Mouse (Mus musculus) embryonic facial prominence, embryonic 15.5 days (tissue): Measurements from ENCODE around the gene Esr1. TPM values are rescaled to one million over a fixed set of nuclear protein-coding genes. Genes with fewer than 3 reads are reported as not detected.

Source experiments
- ATAC-seq: fragments of 200-750 bp; cut with Nextera tagmentation; 2 replicates; pipeline ENCODE4 v1.8.0; 2017; ENCODE audit warnings: low read depth, moderate TSS enrichment; ENCODE audit not compliant: insufficient number of reproducible peaks, low FRiP score, low TSS enrichment
- H3K27ac ChIP-seq: fragments of 300-500 bp; sonication (generic); replicated peaks from 2 replicates; pipeline ENCODE4 v1.5.1; 2015; ENCODE audit warnings: mild to moderate bottlenecking, inconsistent platforms
- H3K27me3 ChIP-seq: fragments of 300-500 bp; sonication (generic); 2 replicates; pipeline ENCODE4 v1.6.1; 2015; ENCODE audit warnings: inconsistent platforms
- H3K36me3 ChIP-seq: fragments of 300-500 bp; sonication (generic); 2 replicates; pipeline ENCODE4 v1.6.1; 2015; ENCODE audit warnings: mild to moderate bottlenecking, inconsistent platforms
- H3K4me1 ChIP-seq: fragments of 300-500 bp; sonication (generic); 2 replicates; pipeline ENCODE4 v1.6.1; 2015; ENCODE audit warnings: inconsistent platforms
- H3K4me2 ChIP-seq: fragments of 300-500 bp; sonication (generic); replicated peaks from 2 replicates; pipeline ENCODE4 v1.6.1; 2015; ENCODE audit warnings: mild to moderate bottlenecking, inconsistent platforms
- H3K4me3 ChIP-seq: fragments of 300-500 bp; sonication (generic); replicated peaks from 2 replicates; pipeline ENCODE4 v1.5.1; 2015; ENCODE audit warnings: mild to moderate bottlenecking, inconsistent platforms
- H3K9ac ChIP-seq: fragments of 300-500 bp; sonication (generic); 2 replicates; pipeline ENCODE4 v1.6.1; 2015; ENCODE audit warnings: inconsistent platforms
- H3K9me3 ChIP-seq: fragments of 300-500 bp; sonication (generic); replicated peaks from 2 replicates; pipeline ENCODE4 v1.6.1; 2016; ENCODE audit warnings: inconsistent platforms
- WGBS: fragments of 180-500 bp; shearing (Covaris S2); methylation state at CpG from one replicate; pipeline ENCODE4 v1.1.7; 2015; 5-methylcytosine and 5-hydroxymethylcytosine counted together
- polyA plus RNA-seq: library from polyadenylated mRNA; unstranded; fragments of >200 nt; fragmentation: Nextera tagmentation; extraction: Ambion mirVana; gene quantifications from 2 replicates; pipeline ENCODE4 v1.2.1, GENCODE M21; 2015

Gene Esr1
- polyA plus RNA-seq, 1 experiment from 2014 or later: 0.37 TPM

DNA sequence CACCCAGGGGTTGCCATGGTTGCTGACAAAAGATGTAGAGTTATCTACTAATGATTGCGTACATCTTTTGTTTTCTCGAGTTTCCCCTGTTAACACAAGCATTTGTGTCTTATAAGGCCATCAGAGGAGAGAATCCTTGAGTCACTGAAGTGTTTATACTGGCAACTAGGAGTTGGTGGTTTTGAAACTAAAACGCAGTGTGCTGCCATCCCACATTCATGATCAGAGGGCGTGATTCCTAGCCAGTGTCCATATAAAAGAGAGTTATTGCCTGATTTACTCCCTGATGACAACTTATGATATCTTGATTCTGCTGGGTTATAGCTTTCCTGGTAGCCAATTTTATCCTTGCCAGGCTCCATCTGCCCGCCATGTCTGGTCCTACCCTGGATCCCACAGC lies 331.8 kb downstream of the Esr1 start:
- Histone ChIP-seq H3K27ac (no peak overlapping the region), H3K4me3 (no peak overlapping the region), H3K9me3 (no peaks in the 10 kb centered on the region), H3K4me1 (no peaks in the 10 kb centered on the region), H3K27me3 (no peaks in the 10 kb centered on the region), H3K9ac (no peak overlapping the region), H3K4me2 (no peak overlapping the region), H3K36me3 (no peaks in the 10 kb centered on the region)
- ATAC-seq: no peak
- WGBS: 82% methylated on average over 5 of the region's 5 CpGs

GRCm38 (mm10) chr10:4944725-4945124 lies 333.3 kb downstream of the Esr1 start:
- Histone ChIP-seq H3K9ac (no peak overlapping the region), H3K9me3 (no peaks in the 10 kb centered on the region), H3K36me3 (no peaks in the 10 kb centered on the region), H3K27ac (no peak overlapping the region), H3K27me3 (no peaks in the 10 kb centered on the region), H3K4me3 (no peak overlapping the region), H3K4me2 (no peak overlapping the region), H3K4me1 (no peaks in the 10 kb centered on the region)
- WGBS: 43% methylated on average over 2 of the region's 2 CpGs
- no peak for ATAC-seq

GRCm38 (mm10) chr10:4965768-4966167 lies 354.4 kb downstream of the Esr1 start:
- no peaks in the 10 kb centered on the region for H3K36me3 ChIP-seq
- no peaks in the 10 kb centered on the region for H3K4me1 ChIP-seq
- ATAC-seq: no peak
- no peak overlapping the region for H3K4me2 ChIP-seq
- H3K9ac ChIP-seq: no peak overlapping the region
- no peaks in the 10 kb centered on the region for H3K27me3 ChIP-seq
- no peak overlapping the region for H3K27ac ChIP-seq
- no peak overlapping the region for H3K4me3 ChIP-seq
- 45% methylated on average over 1 of the region's 1 CpGs for WGBS
- no peaks in the 10 kb centered on the region for H3K9me3 ChIP-seq

DNA sequence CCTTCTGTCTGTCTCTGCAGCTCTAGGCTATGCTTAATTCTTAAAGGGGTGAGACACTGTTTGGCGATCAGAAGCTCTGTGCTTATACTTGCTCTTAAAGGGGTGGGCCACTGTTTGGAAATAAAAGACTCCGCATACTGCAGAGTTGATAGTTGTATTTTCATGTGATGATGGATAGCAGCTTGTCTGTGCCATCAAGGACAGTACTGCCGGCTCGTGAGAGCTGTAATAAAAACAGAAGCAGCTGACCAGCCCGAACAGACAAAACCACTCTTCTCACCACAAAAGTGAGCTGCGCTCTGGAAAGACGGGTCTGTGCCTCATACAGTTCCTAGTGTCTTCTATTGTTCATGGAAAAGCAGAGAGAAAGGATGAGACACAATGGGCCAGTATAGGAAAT lies 359.8 kb downstream of the Esr1 start:
- ATAC-seq: no peak
- Histone ChIP-seq H3K4me1 (no peaks in the 10 kb centered on the region), H3K9me3 (no peaks in the 10 kb centered on the region), H3K27me3 (no peaks in the 10 kb centered on the region), H3K27ac (no peak overlapping the region), H3K4me3 (no peak overlapping the region), H3K4me2 (no peak overlapping the region), H3K9ac (no peak overlapping the region), H3K36me3 (no peaks in the 10 kb centered on the region)
- 68% methylated on average over 7 of the region's 7 CpGs for WGBS

- H3K27ac ChIP-seq: no peak overlapping the region
- no peak for ATAC-seq
- H3K9ac ChIP-seq: no peak overlapping the region
Measured at GRCm38 (mm10) chr10:4971586-4971985, 360.2 kb downstream of the Esr1 start.

GRCm38 (mm10) chr10:4972026-4972425 lies 360.6 kb downstream of the Esr1 start:
- H3K4me3 ChIP-seq: no peak overlapping the region
- no peaks in the 10 kb centered on the region for H3K36me3 ChIP-seq
- no peaks in the 10 kb centered on the region for H3K9me3 ChIP-seq
- no peaks in the 10 kb centered on the region for H3K4me1 ChIP-seq
- H3K9ac ChIP-seq: no peak overlapping the region
- ATAC-seq: no peak
- no peaks in the 10 kb centered on the region for H3K27me3 ChIP-seq
- H3K4me2 ChIP-seq: no peak overlapping the region
- WGBS: 35% methylated on average over 2 of the region's 2 CpGs
- no peak overlapping the region for H3K27ac ChIP-seq

More at GRCm38 (mm10) chr10:4971586-4971985, 360.2 kb downstream of the Esr1 start:
- Histone ChIP-seq H3K27me3 (no peaks in the 10 kb centered on the region), H3K4me2 (no peak overlapping the region), H3K4me3 (no peak overlapping the region), H3K9me3 (no peaks in the 10 kb centered on the region), H3K36me3 (no peaks in the 10 kb centered on the region), H3K4me1 (no peaks in the 10 kb centered on the region)

DNA sequence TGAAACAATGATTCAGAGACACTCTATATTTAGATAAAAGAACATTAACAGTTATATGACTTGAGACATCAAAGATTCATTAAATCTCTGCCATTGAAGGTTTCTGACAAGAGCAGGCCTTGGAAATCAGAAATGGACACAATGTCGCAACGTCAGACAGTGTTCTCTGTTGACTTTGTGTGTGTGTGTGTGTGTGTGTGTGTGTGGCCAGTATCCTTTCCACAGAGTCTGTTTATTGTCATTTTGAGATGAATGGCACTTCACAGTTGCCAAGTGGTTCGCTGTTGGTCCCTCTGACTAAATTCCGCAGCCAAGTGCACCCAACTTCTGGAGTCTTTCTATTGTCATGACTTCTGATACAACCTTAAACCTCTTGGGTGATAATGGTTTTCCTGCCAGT lies 362.9 kb downstream of the Esr1 start:
- Histone ChIP-seq H3K4me3 (no peak overlapping the region), H3K9ac (no peak overlapping the region), H3K4me1 (no peaks in the 10 kb centered on the region), H3K27me3 (no peaks in the 10 kb centered on the region), H3K9me3 (no peaks in the 10 kb centered on the region), H3K27ac (no peak overlapping the region), H3K4me2 (no peak overlapping the region), H3K36me3 (no peaks in the 10 kb centered on the region)
- 90% methylated on average over 4 of the region's 4 CpGs for WGBS
- ATAC-seq: no peak

- no peak for ATAC-seq
- Histone ChIP-seq H3K9ac (no peak overlapping the region), H3K9me3 (no peaks in the 10 kb centered on the region), H3K36me3 (no peaks in the 10 kb centered on the region), H3K27me3 (no peaks in the 10 kb centered on the region), H3K27ac (no peak overlapping the region), H3K4me3 (no peak overlapping the region), H3K4me2 (no peak overlapping the region), H3K4me1 (no peaks in the 10 kb centered on the region)
- WGBS: 91% methylated on average over 2 of the region's 2 CpGs
Measured at GRCm38 (mm10) chr10:4976557-4976956, 365.2 kb downstream of the Esr1 start.

- ATAC-seq: no peak
- no peaks in the 10 kb centered on the region for H3K9me3 ChIP-seq
- no peaks in the 10 kb centered on the region for H3K4me1 ChIP-seq
- no peak overlapping the region for H3K27ac ChIP-seq
- H3K36me3 ChIP-seq: no peaks in the 10 kb centered on the region
- 86% methylated on average over 3 of the region's 3 CpGs for WGBS
- no peak overlapping the region for H3K9ac ChIP-seq
- H3K4me3 ChIP-seq: no peak overlapping the region
- H3K4me2 ChIP-seq: no peak overlapping the region
- H3K27me3 ChIP-seq: no peaks in the 10 kb centered on the region
Measured at GRCm38 (mm10) chr10:4977374-4977773, 366.0 kb downstream of the Esr1 start.

DNA sequence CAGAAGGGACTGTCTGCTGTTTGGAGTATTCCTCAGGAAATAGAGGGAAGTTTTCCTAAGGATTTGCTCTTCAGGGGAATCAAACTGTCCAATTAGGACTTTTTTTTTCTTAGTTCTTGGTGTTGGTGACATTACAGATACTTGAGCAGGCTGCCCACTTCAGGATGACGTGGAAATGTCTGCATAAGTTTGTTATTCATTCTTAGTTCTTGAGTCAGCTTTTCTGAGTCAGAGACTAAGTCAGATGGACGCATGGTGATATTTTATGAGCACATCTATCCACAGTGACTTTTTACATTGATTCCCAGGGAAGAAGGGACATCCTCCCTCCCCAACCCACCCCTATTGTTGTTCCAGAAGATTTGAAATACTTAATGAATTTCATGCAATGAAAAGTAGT lies 372.5 kb downstream of the Esr1 start:
- no peak overlapping the region for H3K27ac ChIP-seq
- no peaks in the 10 kb centered on the region for H3K4me1 ChIP-seq
- no peaks in the 10 kb centered on the region for H3K36me3 ChIP-seq
- H3K9ac ChIP-seq: no peak overlapping the region
- no peak for ATAC-seq
- no peak overlapping the region for H3K4me2 ChIP-seq
- H3K4me3 ChIP-seq: no peak overlapping the region
- H3K9me3 ChIP-seq: no peaks in the 10 kb centered on the region
- 71% methylated on average over 2 of the region's 2 CpGs for WGBS
- no peaks in the 10 kb centered on the region for H3K27me3 ChIP-seq

GRCm38 (mm10) chr10:4993802-4994201 lies 382.4 kb downstream of the Esr1 start:
- no peak overlapping the region for H3K4me3 ChIP-seq
- no peaks in the 10 kb centered on the region for H3K4me1 ChIP-seq
- ATAC-seq: no peak
- H3K36me3 ChIP-seq: no peaks in the 10 kb centered on the region
- WGBS: 66% methylated on average over 3 of the region's 3 CpGs
- no peak overlapping the region for H3K9ac ChIP-seq
- H3K4me2 ChIP-seq: no peak overlapping the region
- H3K9me3 ChIP-seq: no peaks in the 10 kb centered on the region
- H3K27ac ChIP-seq: no peak overlapping the region
- H3K27me3 ChIP-seq: no peaks in the 10 kb centered on the region

DNA sequence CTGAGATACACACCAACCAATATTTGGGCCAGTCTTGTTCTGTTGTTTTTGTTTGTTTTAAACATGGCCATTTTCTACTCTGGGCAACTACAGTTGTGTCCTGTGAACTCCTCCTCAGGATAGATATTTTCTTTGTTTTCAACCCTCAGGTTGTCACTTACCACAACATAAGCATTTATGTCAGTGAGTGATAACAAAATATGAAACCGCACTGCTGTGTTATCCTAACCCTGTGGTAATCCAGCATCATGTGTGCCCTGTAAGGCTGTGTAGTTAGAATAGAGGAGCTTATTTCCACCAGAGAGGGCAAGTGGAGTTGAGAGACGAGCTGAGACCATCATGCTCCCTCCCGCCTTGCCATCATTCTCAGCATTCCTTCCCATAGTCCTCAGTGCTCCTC lies 385.2 kb downstream of the Esr1 start:
- Histone ChIP-seq H3K4me3 (no peak overlapping the region), H3K36me3 (no peaks in the 10 kb centered on the region), H3K4me2 (no peak overlapping the region), H3K9me3 (no peaks in the 10 kb centered on the region), H3K27me3 (no peaks in the 10 kb centered on the region), H3K4me1 (no peaks in the 10 kb centered on the region), H3K27ac (no peak overlapping the region), H3K9ac (no peak overlapping the region)
- ATAC-seq: no peak
- WGBS: 67% methylated on average over 3 of the region's 3 CpGs
